Mouse (Mus musculus): Measurements from ENCODE around the gene Zcchc7.

DNA sequence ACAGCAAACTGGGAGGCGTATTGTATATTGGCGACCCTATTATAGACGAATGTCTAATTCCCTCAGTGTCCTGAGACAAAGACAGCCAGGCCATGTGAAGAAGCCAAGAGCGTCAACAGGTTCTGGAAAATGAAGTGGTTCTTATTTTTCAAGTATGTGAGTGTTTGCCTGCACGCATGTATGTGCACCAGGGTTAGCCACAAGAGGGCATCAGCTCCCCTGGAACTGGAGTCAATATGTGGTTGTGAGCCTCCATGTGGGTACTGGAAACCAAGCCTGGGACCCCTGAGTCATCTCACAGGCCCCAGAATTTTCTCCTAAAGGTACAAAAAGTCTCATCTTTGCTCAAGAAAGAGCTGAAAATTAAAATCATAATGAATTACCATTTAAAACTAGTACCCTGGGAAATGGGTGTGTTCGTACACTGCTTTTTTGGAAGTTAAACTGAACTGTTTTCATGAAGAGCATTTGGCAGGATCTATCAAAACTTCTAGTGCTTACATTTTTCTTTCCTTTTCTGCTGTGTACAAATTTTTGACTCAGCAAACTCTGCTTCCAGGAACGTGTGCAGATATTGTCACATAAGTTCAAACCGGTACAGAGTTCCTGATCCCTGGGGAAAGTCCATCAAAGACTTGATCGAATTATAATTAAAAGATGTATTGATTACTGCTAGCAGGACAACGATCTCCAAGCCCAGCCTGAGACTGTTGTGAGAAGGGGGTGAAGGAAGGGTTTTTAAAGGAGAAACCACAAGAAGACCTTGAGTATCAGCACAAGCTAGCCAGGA is 221.4 kb downstream of the Zcchc7 start:
- no peak for TF ChIP-seq POLR2A (IDR thresholded peaks at IDR 0.05; ENCODE audit: low read depth, low read length)
- TF ChIP-seq CTCF (IDR thresholded peaks at IDR 0.05; ENCODE audit: extremely low read depth, insufficient read length, insufficient replicate concordance, low read depth, low read length), result no peak

All from small intestine, adult 2 months (tissue).